In the genomic region with DNA sequence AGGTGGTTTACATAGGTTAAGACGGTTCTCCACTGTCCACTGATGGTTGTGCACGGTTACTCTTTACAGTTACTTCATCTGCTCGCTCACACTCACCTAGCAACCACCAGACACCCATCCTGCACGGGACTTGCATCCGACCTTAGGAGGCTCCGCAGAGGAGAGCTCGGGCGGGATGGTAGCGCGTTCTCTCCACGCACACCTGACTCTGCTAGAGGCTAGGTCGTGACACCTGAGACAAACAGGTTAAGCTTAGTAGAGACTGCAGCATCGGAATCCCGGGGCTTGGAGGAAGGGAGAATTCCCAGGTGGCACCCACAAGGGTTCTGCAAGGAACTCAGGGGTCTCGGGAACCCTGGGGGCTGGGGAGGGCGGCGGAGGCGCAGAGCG, we compare ENCODE assay signal across 1 mouse cellular context.
TF ChIP-seq lines count a peak whose summit lies in the region.

A gene (plus strand): TSS at position 223 of the 390 bp plus-strand sequence.

TF ChIP-seq in CH12.LX, 34 proteins besides CTCF, POLR2A, EP300 and RAD21 (continued from another document):
- no peak for TF ChIP-seq ZC3H11A (IDR thresholded peaks at IDR 0.05; ENCODE audit: low read depth, low read length)
